Mouse (Mus musculus) neural tube, embryonic 10.5 days (tissue): Measurements from ENCODE around the gene Ndufs1.
A peak's percentile ranks its signal among the peaks of the same experiment; 100 is the strongest.
"Not testable (repeated sequence)": the region's sequence is repeated elsewhere in the genome, so short reads cannot be mapped to it uniquely, and the experiment has no call there.

Source experiments
- DNase-seq: peaks from one replicate; pipeline ENCODE4 v3.0.0-alpha.2; 2017; ENCODE audit warnings: low spot score; ENCODE audit errors: extremely low spot score

Gene Ndufs1

DNA sequence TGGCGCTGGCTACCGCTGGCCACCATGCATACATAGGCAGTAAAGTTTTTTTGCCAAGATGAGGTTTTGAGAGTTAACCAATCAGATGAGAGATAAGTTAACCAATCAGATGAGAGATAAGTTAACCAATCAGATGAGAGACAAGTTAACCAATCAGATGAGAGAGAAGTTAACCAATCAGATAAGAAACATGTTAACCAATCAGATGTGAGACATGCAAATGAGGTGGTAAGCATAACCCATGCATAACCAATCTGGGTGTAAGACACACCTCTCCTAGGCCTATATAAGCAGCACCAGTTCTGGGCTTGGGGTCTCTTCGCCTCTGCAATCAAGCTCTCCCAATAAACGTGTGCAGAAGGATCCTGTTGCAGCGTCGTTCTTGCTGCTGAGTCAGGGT, 8.8 kb upstream of the Ndufs1 start:
- not testable (repeated sequence) for DNase-seq

GRCm38 (mm10) chr1:63182636-63183270, 6.1 kb upstream of the Ndufs1 start:
- peak; percentile 45 for DNase-seq

GRCm38 (mm10) chr1:63182212-63182611, 5.6 kb upstream of the Ndufs1 start:
- DNase-seq, result no peak

DNA sequence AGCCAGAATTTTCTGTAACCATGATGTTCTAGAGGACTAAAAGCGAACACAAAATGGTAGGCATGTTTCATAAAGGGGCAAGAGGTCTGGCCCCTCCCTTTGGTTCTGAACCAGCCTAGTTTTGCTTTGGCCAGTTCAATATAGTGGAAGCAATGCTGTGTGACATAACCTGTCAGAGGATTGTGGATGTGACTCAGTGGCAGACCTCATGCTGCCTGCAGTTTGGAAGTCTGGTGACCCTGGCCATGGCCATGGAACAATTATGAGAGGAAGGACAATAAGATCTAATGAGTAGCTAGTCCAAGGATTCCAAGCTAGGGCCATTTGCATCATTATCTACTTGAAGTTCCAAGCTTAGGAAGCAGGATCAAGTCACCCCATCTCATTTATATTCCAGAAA, 4.8 kb upstream of the Ndufs1 start:
- DNase-seq, result no peak

DNA sequence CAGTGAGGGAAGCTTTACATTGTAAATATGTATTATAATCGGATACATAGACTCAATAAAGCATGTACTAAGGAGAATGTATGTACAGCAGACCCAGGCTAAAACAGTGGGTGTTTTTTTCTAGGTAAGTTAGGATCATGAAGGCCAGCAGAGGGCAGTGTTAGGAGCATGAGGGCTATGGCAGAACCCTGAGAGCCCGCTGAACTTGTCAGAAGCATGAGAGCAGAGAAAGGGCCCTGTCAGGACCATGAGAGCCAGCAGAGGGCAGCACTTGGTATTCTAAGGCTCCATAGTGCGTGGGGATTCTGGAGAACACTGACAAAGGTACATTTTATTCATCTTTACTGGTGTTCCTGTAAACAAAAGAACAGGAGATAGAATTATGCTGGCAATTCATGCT, 4.4 kb upstream of the Ndufs1 start:
- peak; percentile 93 for DNase-seq

- not testable (repeated sequence) for DNase-seq
Measured at GRCm38 (mm10) chr1:63180575-63180974, 3.9 kb upstream of the Ndufs1 start.

- DNase-seq, result no peak
Measured at GRCm38 (mm10) chr1:63180122-63180521, 3.5 kb upstream of the Ndufs1 start.

DNA sequence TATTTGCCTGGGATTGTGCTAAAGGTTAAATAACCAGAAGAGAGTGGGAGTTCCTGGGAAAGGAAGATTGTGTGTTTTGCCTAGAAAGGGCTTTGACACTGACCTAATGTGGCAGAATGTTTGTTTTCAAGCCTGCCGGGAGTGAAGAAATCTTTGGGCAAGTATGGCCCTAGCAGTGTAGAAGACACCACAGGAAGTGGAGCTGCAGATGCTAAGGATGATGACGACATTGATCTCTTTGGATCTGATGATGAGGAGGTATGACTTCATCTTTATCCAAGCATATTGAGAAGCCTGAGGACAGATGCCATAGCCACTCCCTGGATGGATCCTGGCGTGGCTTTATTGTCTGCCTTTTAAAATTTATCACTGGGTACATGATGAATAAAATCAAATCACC, 1.7 kb upstream of the Ndufs1 start:
- no peak for DNase-seq

DNA sequence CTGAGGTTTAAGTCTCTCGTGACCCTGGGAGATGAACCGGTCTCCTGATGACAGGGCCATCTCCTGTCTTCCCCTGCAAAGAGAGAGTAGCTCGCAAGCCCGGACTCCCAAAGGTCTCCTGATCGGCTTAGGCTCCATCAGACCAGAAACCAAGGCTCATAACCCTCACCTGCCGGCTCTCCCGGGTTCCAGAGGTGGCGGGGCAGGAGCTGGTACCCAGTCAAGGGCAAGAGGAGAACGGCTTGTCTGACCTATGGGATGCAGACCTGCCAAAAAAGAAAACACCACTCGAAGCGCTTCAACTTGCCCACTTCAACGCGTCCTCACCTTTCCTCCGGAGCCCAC, 402 bp downstream of the Ndufs1 start:
- DNase-seq, result no peak

DNA sequence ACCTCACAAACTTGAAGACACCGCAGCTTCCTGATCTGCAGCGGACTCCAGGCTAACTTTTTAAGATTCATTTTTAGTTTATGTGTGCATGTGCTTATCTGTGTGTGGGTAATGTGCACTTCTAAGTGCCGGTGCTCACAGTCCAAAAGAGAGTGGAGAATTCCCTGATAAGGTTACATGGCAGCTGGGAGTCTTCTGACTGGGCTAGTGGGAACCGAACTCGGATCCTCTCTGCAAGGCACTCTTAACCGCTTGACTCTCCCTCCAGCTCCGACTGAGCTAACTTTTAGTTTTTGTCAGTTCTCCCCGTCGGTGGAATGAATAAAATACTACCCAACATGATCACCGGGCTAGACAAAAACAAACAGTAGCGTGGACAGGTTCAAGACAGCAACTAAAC, 780 bp downstream of the Ndufs1 start:
- DNase-seq, result no peak

DNA sequence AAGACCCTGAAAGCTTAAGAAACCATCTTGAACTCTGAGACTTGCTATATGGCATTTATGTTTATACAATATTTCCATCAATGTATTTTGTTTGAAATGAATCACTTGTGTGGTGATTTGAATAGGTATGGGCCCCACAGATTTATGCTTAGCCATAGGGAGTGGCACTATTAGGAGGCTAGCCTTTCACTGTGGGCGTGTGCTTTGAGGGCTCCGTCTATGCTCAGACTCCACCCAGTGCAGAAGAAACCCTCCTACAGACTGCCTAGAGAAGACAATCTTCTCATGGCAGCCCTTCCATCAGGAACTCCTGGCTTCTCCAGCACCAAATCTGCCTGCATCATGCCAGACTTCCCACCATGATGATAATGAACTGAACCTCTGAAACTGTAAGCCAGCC, 8.0 kb downstream of the Ndufs1 start:
- no peak for DNase-seq

DNA sequence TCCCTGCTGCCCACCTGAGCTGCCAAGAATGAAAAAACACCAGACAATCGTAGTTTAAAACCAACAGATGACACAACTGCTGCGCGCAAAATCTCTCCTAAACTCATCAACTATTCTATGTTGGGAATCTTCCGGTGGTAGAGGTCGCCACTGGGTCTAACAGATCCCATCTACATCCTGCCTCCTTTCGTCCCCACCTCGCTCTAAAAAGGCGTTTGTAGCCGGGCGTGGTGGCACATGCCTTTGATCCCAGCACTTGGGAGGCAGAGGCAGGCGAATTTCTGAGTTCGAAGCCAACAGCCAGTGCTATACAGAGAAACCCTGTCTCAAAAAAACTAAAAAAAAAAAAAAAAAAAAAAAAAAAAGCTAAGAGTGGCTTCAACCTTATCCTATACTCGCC, 36.4 kb downstream of the Ndufs1 start:
- DNase-seq, result no peak

DNA sequence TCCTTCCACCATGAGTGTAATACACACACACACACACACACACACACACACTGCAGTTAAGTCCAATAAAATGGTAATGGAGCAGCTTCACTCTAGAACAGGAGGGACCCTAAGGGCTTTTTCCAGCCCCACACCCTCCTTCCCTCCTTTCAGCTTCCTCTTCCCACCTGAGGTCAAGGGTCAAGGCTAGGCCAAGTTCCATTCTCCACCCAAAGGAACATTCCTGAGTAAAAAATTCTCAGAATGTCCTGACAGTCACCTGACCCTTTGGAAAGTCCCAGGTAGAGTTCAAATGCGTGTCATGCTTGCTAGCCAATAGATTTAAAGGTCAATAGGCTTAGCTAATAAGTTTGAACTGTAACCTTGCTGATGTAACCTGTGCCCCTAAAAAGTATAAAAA, 38.0 kb downstream of the Ndufs1 start:
- not testable (repeated sequence) for DNase-seq

DNA sequence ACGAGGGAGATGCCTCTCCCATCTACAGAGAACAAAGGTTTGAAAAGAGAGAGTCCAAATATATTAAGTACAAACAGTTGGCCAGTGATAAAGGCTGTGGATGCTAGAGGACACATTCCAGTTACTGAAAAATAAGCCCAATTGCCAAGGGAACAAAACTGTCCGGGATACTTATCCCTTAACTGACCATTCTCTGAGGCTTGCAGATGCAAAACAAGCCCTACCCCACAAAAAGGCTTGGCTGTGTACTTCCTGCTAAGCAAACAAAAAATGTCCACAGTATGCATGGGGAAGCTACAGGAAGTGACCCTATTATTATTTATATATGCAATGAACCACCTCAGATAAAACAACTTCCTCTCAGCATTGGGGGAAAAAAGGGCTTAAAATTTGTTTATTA, 38.7 kb downstream of the Ndufs1 start:
- DNase-seq, result no peak

DNA sequence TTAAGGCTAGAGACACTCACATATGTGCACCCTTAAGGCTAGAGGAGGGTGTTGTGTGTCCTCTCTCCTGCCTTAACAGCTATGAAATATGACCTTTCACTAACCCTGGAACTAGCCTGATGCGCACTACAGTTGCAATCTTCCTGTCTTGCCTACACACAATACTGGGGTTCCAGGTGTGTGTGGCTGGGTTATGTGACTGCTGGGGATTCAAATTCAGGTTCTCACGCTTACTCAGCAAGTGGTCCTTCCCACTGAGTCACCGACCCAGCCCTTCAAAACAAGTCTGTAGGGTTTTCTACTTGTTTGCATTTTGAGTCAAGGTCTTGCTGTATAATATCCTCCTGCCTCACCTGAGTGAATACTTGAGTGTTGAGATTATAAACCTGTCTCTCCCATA, 42.1 kb downstream of the Ndufs1 start:
- no peak for DNase-seq

GRCm38 (mm10) chr1:63131766-63132165, 44.9 kb downstream of the Ndufs1 start:
- no peak for DNase-seq

- DNase-seq, result no peak
Measured at GRCm38 (mm10) chr1:63130883-63131282, 45.8 kb downstream of the Ndufs1 start.

- no peak for DNase-seq
Measured at GRCm38 (mm10) chr1:63129857-63130690, 46.6 kb downstream of the Ndufs1 start.

GRCm38 (mm10) chr1:63129273-63129672, 47.4 kb downstream of the Ndufs1 start:
- DNase-seq, result no peak

DNA sequence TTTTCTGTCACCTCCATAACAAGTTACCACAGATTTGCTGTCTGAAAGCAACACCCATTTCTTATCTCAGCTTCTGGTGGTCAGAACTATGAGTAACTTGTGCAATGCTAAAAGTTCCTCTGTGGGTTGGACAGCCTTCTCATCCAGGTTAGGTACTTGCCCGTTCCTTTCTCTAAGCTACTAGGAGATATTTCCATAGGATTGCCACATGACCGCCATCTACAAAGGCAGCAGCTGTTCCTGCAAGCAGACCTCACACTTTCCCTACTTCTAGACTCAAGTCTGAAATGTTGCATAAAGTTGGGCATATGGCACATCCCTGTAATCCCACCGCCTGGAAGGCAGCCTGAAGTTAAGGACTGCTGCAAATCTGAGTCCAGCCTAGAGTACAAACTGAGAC, 50.4 kb downstream of the Ndufs1 start:
- no peak for DNase-seq

DNA sequence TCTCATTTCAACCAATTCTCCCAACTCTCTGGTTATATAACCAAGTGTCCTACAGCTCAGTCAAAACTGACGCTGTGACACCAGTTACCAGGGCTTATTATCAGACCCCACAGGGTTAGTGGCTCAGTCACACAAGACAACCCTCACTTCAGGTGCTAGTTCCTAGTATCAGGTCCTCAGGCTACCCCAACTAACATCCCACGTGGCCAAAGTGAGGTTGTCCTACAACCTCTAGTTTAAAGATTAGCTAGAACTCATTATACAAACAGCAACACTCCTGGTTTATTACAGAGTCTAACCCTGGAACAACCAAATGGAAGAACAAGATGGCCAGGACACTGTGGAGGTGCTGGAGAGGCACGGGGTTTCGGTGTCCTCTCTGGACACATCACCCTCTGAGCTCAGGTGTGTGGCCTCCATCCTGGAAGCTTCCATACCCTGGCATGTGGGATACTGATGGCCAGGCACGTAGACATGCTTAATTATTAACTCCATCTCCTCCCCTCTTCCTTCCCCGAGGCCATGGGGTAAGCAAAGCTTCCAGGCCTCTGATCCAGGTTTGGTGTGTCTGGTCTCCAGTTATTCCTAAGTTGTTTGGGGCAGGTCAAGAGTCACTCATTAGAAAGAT, 52.7 kb downstream of the Ndufs1 start:
- no peak for DNase-seq

DNA sequence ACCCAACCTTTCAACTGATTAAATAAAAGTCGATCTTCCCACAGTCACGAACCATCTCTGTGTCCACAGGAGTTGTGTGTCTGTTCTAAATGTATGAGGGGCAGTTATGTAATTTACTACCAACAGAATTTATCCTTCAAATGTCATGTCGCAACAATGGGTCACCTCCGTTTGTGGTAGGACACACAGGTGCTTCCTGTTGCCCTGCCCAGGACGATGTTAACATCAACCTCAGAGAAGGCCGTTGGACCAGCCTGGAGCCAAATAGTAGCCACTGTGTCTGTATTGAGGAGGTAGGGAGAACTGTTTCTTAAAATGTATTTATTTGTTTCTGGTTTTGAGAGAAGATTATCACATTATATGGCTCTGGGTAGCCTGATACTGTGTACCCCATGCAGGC, 54.6 kb downstream of the Ndufs1 start:
- DNase-seq, result no peak

DNA sequence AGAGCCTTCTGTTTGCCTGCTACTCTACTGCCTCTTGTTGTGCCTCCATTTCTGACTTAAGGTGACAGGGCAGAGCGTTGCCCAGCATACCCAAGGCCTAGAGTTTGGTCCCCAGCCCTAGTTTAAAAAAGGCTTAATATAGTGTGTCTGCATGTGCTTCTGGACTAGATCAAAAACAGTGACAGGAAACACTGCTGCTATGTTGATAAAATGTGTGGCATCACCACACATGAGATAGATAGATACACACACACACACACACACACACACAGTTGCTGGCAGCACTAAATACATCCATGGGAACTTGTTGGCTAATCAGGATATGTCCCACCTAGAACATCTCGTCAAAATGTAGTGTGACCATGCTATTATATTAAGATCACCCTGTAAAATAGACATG, 56.3 kb downstream of the Ndufs1 start:
- no peak for DNase-seq
